Mouse (Mus musculus) heart, embryonic 14.5 days (tissue): ENCODE measurements around the gene Cplx2. TPM values are rescaled to one million over a fixed set of nuclear protein-coding genes. Genes with fewer than 3 reads are reported as not detected.

Experiments
- ATAC-seq: fragments of 200-750 bp; cut with Nextera tagmentation; 2 replicates; pipeline ENCODE4 v1.8.0; 2017; ENCODE audit warnings: low read depth, moderate TSS enrichment; ENCODE audit not compliant: insufficient number of reproducible peaks, insufficient read depth, low FRiP score
- H3K27ac ChIP-seq, 2 experiments: fragments of 200-500 bp in 1 of 2; fragments of 300-500 bp in 1 of 2; sonication (generic) in 1 of 2; replicated peaks in 1 of 2; 2 replicates each; pipeline ENCODE4 v1.5.1; 2012 to 2014; ENCODE audit warnings: low read depth in 2 of 2, low read length in 2 of 2, control low read depth in 1 of 2, mild to moderate bottlenecking in 1 of 2, mixed read lengths in 1 of 2; ENCODE audit not compliant: control insufficient read depth in 1 of 2, insufficient read depth in 1 of 2
- H3K27me3 ChIP-seq: fragments of 300-500 bp; sonication (generic); 2 replicates; pipeline ENCODE4 v1.6.1; 2014; ENCODE audit warnings: mild to moderate bottlenecking, low read length, control low read depth; ENCODE audit not compliant: control insufficient read depth, insufficient read depth
- H3K36me3 ChIP-seq: fragments of 300-500 bp; sonication (generic); 2 replicates; pipeline ENCODE4 v1.6.1; 2014; ENCODE audit warnings: mild to moderate bottlenecking, control low read depth, low read length, mixed read lengths; ENCODE audit not compliant: control insufficient read depth, insufficient read depth
- H3K4me1 ChIP-seq, 2 experiments: fragments of 200-500 bp in 1 of 2; fragments of 300-500 bp in 1 of 2; sonication (generic) in 1 of 2; 2 replicates each; pipeline ENCODE4 v1.6.1; 2012 to 2014; ENCODE audit warnings: low read length in 2 of 2, control low read depth in 1 of 2, mixed read lengths in 1 of 2; ENCODE audit not compliant: control insufficient read depth in 2 of 2, insufficient read depth in 2 of 2
- H3K4me2 ChIP-seq: fragments of 300-500 bp; sonication (generic); 2 replicates; pipeline ENCODE4 v1.6.1; 2014; ENCODE audit warnings: mild to moderate bottlenecking, low read length
- H3K4me3 ChIP-seq, 2 experiments: fragments of 200-500 bp in 1 of 2; fragments of 300-500 bp in 1 of 2; sonication (generic) in 1 of 2; 2 replicates each; pipeline ENCODE4 v1.5.1; 2012 to 2014; ENCODE audit warnings: low read length in 2 of 2, mild to moderate bottlenecking in 2 of 2, control low read depth in 1 of 2, low read depth in 1 of 2, moderate library complexity in 1 of 2; ENCODE audit not compliant: control insufficient read depth in 1 of 2, insufficient read depth in 1 of 2
- H3K9ac ChIP-seq: fragments of 300-500 bp; sonication (generic); 2 replicates; pipeline ENCODE4 v1.6.1; 2014; ENCODE audit warnings: mild to moderate bottlenecking, low read length
- H3K9me3 ChIP-seq: fragments of 300-500 bp; sonication (generic); 2 replicates; pipeline ENCODE4 v1.6.1; 2016; ENCODE audit warnings: low read length, control low read depth; ENCODE audit not compliant: control insufficient read depth
- WGBS: fragments of 180-500 bp; shearing (Covaris S2); extraction: QIAGEN DNeasy Blood & Tissue Kit; methylation state at CpG from one replicate; pipeline ENCODE4 v1.1.7; 2014; 5-methylcytosine and 5-hydroxymethylcytosine counted together
- polyA plus RNA-seq: library from polyadenylated mRNA; unstranded; fragments of >200 nt; fragmentation: Nextera tagmentation; extraction: Ambion mirVana; gene quantifications from 2 replicates; pipeline ENCODE4 v1.2.1, GENCODE M21; 2014

Cplx2 gene
- polyA plus RNA-seq, 1 experiment from 2014 or later: 3.3 TPM

DNA sequence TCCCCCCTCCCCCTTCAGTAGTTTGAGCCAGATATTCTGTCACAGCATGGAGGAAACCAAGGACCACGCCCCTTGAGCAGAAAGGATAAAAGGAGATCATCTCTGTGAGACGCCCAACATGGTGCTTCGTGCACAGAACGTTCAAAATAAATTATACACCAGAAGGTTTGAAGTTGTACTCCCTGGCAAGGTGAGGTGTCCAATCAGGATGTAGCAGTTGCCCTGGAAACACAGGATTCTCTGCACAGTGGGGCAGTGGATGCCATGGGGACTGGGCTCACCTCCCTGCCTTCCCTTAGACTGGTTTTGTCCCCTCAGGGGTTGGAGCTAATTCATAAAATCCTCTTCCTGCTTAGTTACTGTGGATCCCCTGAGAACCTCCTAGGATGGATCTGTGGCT lies 25.9 kb downstream of the Cplx2 start:
- H3K27ac ChIP-seq: no peak overlapping the region
- no peaks in the 10 kb centered on the region for H3K9me3 ChIP-seq
- WGBS: 77% methylated on average over 4 of the region's 4 CpGs
- H3K36me3 ChIP-seq: no peaks in the 10 kb centered on the region
- no peak for ATAC-seq
- H3K9ac ChIP-seq: no peak overlapping the region
- H3K4me1 ChIP-seq: peaks cover 0 to 2% of the 10 kb centered on the region in 2 experiments; a peak in 2 of 4 replicates
- no peak overlapping the region for H3K4me2 ChIP-seq
- H3K27me3 ChIP-seq: no peaks in the 10 kb centered on the region
- no peak overlapping the region for H3K4me3 ChIP-seq

DNA sequence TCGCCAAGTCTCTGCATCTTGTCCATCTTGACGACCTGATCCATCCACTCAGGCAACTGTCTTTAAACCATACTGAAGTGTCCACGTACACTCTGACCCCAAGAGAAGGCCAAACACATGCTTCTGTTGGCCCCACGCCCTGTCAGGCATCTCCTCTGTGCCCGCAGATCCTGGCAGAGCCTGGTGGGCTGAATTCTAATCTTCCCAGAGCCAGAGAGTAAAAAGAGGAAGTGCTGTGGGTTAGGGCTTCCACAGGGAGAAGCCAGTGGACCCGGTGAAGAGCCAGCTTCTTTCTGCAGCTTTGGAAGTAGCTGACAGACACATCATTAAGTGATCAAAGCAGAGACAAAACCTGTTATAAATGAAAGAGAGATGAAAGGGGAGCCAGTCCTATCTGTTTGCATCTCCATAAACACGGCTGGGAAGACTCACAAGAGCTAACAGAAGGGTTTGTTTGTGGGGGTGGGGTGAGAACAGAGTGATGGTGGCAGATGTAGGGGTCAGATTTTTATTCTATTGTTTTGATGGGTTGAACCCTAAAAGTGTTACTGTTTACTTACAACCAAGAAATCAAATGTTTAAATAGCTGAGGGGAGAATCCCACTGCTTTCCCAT lies 29.5 kb downstream of the Cplx2 start:
- Histone ChIP-seq H3K36me3 (no peaks in the 10 kb centered on the region), H3K9ac (no peak overlapping the region), H3K4me2 (no peak overlapping the region), H3K27ac (no peak overlapping the region), H3K27me3 (no peaks in the 10 kb centered on the region), H3K4me3 (no peak overlapping the region), H3K4me1 (peaks cover 0 to 9% of the 10 kb centered on the region in 2 experiments; a peak in 2 of 4 replicates), H3K9me3 (no peaks in the 10 kb centered on the region)
- no peak for ATAC-seq
- WGBS: 55% methylated on average over 7 of the region's 7 CpGs

GRCm38 (mm10) chr13:54401180-54401569 lies 30.0 kb downstream of the Cplx2 start:
- H3K4me1 ChIP-seq: peaks cover 0 to 9% of the 10 kb centered on the region in 2 experiments; a peak in 2 of 4 replicates
- H3K4me2 ChIP-seq: no peak overlapping the region
- H3K27me3 ChIP-seq: no peaks in the 10 kb centered on the region
- no peak overlapping the region for H3K4me3 ChIP-seq
- no peak overlapping the region for H3K9ac ChIP-seq
- WGBS: 55% methylated on average over 5 of the region's 5 CpGs
- no peak for ATAC-seq
- H3K36me3 ChIP-seq: no peaks in the 10 kb centered on the region
- no peaks in the 10 kb centered on the region for H3K9me3 ChIP-seq
- no peak overlapping the region for H3K27ac ChIP-seq

DNA sequence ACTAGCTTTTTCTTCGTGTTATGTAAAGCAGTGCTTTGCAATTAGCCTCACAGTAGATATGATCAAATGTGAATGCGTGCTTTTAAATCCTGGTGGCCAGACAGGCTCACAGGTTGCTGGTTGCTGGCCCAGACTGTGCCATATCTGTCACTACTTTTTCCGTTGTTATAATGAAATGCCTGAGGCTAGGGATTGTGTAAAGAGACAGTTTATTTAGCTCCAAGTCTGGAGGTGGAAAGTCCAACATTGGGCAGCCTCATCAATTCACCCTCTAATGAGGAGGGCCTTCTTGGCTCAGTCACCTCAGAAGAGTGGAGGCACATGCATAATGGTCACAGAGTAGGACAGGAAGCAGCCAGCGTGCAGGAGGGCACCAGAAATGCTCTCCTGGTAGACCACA lies 31.2 kb downstream of the Cplx2 start:
- Histone ChIP-seq H3K9me3 (no peaks in the 10 kb centered on the region), H3K27me3 (no peaks in the 10 kb centered on the region), H3K27ac (no peak overlapping the region), H3K9ac (no peak overlapping the region), H3K4me3 (no peak overlapping the region), H3K4me1 (peaks cover 0 to 9% of the 10 kb centered on the region in 2 experiments; a peak in 2 of 4 replicates), H3K4me2 (no peak overlapping the region), H3K36me3 (no peaks in the 10 kb centered on the region)
- ATAC-seq: no peak
- 77% methylated on average over 4 of the region's 4 CpGs for WGBS

GRCm38 (mm10) chr13:54403224-54404070 lies 32.3 kb downstream of the Cplx2 start:
- Histone ChIP-seq H3K4me3 (no peak overlapping the region), H3K9ac (no peak overlapping the region), H3K36me3 (no peaks in the 10 kb centered on the region), H3K9me3 (no peaks in the 10 kb centered on the region), H3K4me2 (no peak overlapping the region), H3K27me3 (no peaks in the 10 kb centered on the region), H3K4me1 (peaks cover 0 to 9% of the 10 kb centered on the region in 2 experiments; a peak in 2 of 4 replicates), H3K27ac (no peak overlapping the region)
- ATAC-seq: no peak
- WGBS: 57% methylated on average over 17 of the region's 17 CpGs

DNA sequence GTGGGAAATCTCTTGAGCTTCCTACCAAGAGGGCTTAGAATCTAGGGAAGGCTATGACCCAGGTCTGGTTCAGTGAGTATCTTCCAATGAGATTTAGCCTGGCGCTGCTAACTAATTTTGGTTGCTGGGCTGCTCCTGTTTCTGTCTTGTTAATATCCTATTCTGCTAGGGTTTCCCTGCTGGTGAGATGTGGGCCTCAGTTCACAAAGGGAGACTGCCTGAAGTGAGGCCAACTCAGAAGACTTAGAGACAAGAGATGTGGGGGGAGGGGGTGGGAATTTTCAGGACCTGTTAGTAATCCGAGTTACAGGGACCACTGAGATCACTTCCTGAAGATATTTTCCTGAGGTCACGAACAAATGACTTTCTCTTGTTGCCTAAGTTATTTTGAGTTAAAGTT lies 33.1 kb downstream of the Cplx2 start:
- Histone ChIP-seq H3K4me3 (no peak overlapping the region), H3K9me3 (no peaks in the 10 kb centered on the region), H3K4me1 (peaks cover 0 to 9% of the 10 kb centered on the region in 2 experiments; a peak in 2 of 4 replicates), H3K27me3 (no peaks in the 10 kb centered on the region), H3K36me3 (no peaks in the 10 kb centered on the region), H3K9ac (no peak overlapping the region), H3K27ac (no peak overlapping the region), H3K4me2 (no peak overlapping the region)
- WGBS: 52% methylated on average over 3 of the region's 3 CpGs
- ATAC-seq: no peak

- Histone ChIP-seq H3K27ac (no peak overlapping the region), H3K36me3 (no peaks in the 10 kb centered on the region), H3K9me3 (no peaks in the 10 kb centered on the region), H3K4me1 (peaks cover 0 to 9% of the 10 kb centered on the region in 2 experiments; a peak in 2 of 4 replicates), H3K4me3 (no peak overlapping the region), H3K4me2 (no peak overlapping the region), H3K9ac (no peak overlapping the region), H3K27me3 (no peaks in the 10 kb centered on the region)
- no peak for ATAC-seq
- WGBS: 68% methylated on average over 2 of the region's 2 CpGs
Observed at GRCm38 (mm10) chr13:54405805-54406204, 34.7 kb downstream of the Cplx2 start.
